Mouse (Mus musculus) adrenal gland, adult (tissue): ENCODE results near the gene Kcnn1.

Source experiments
- DNase-seq, 2 experiments: peaks; one replicate each; pipeline ENCODE4 v3.0.0; 2022 to 2023; ENCODE audit warnings: low spot score in 1 of 2; ENCODE audit not compliant: inconsistent age in 2 of 2

Gene Kcnn1

GRCm38 (mm10) chr8:70820101-70820935 is 42.7 kb downstream of the Kcnn1 start:
- DNase-seq, result peak; percentile 66 to 73

GRCm38 (mm10) chr8:70816679-70817078 is 46.4 kb downstream of the Kcnn1 start:
- peak in 1 of 2 experiments; percentile 51 for DNase-seq

- DNase-seq, result no peak
Measured at GRCm38 (mm10) chr8:70812885-70813284, 50.2 kb downstream of the Kcnn1 start.

GRCm38 (mm10) chr8:70812055-70812454 is 51.0 kb downstream of the Kcnn1 start:
- DNase-seq, result no peak

- DNase-seq, result no peak
Measured at GRCm38 (mm10) chr8:70810962-70811680, 51.9 kb downstream of the Kcnn1 start.

- no peak for DNase-seq
Measured at GRCm38 (mm10) chr8:70808955-70809701, 53.9 kb downstream of the Kcnn1 start.

GRCm38 (mm10) chr8:70808239-70808638 is 54.8 kb downstream of the Kcnn1 start, which contains the start of gene Il12rb1:
Il12rb1 (plus strand) TSS chr8:70808449.
- no peak for DNase-seq

GRCm38 (mm10) chr8:70807304-70807703 is 55.8 kb downstream of the Kcnn1 start:
- DNase-seq, result no peak

GRCm38 (mm10) chr8:70806541-70806940 is 56.5 kb downstream of the Kcnn1 start:
- no peak for DNase-seq

GRCm38 (mm10) chr8:70804481-70805206 is 58.4 kb downstream of the Kcnn1 start, which contains the start of gene Mast3:
Mast3 (minus strand) TSS chr8:70805054.
- peak; percentile 89 to 95 for DNase-seq

GRCm38 (mm10) chr8:70803761-70804480 is 59.1 kb downstream of the Kcnn1 start:
- peak in 1 of 2 experiments; percentile 63 for DNase-seq

- DNase-seq, result no peak
Measured at GRCm38 (mm10) chr8:70802786-70803510, 60.1 kb downstream of the Kcnn1 start.

GRCm38 (mm10) chr8:70801830-70802229 is 61.2 kb downstream of the Kcnn1 start:
- DNase-seq, result no peak

GRCm38 (mm10) chr8:70801156-70801555 is 61.9 kb downstream of the Kcnn1 start:
- DNase-seq, result no peak

- no peak for DNase-seq
Measured at GRCm38 (mm10) chr8:70800648-70801047, 62.4 kb downstream of the Kcnn1 start.

GRCm38 (mm10) chr8:70798281-70798680 is 64.8 kb downstream of the Kcnn1 start:
- DNase-seq, result peak in 1 of 2 experiments; percentile 63

- peak; percentile 93 to 98 for DNase-seq
Measured at GRCm38 (mm10) chr8:70797081-70798070, 65.7 kb downstream of the Kcnn1 start.
